Mouse (Mus musculus): ENCODE results near the gene Rpl34. TPM values are rescaled to one million over a fixed set of nuclear protein-coding genes. Genes with fewer than 3 reads are reported as not detected.

Rpl34 gene
- polyA plus RNA-seq, 1 experiment from 2014 or later = 923 TPM

GRCm38 (mm10) chr3:130727676-130728075, 2.5 kb downstream of the Rpl34 start:
- peaks cover 31% of the 10 kb centered on the region for H3K4me1 ChIP-seq
- no peak for DNase-seq (ENCODE audit: extremely low spot score, low spot score)
- no peaks in the 10 kb centered on the region for H3K27me3 ChIP-seq (ENCODE audit: poor library complexity, severe bottlenecking)
- 0 out of 2 replicates have a peak overlapping the region, but pooled peaks have one; percentile 99 for H3K4me3 ChIP-seq
- WGBS = 84% methylated on average over 4 of the region's 4 CpGs
- H3K27ac ChIP-seq = no peak overlapping the region
- no peaks in the 10 kb centered on the region for H3K9me3 ChIP-seq
- peaks cover 66% of the 10 kb centered on the region for H3K36me3 ChIP-seq (replicated peaks)

DNA sequence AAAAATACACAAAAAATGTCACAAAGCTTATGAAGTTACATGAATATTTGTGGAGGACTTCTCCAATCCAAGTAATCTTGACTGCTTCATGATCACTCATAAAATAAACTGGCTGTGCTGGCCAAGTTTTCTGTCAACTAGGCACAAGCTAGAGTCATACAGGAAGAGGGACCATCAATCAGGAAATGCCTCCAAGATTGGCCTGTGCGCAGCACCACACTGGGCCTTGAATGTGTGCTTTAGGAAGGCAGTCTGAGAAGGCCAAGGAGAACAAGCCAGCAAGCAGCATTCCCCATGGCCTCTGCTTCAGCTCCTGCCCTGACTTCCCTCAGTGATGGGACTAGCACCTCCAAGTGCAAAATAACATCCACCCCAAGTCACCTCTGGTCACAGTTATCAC, 3.2 kb downstream of the Rpl34 start:
- H3K9me3 ChIP-seq = no peaks in the 10 kb centered on the region
- DNase-seq (ENCODE audit: extremely low spot score, low spot score) = no peak
- H3K36me3 ChIP-seq (replicated peaks) = peaks cover 67% of the 10 kb centered on the region
- H3K4me1 ChIP-seq = peaks cover 31% of the 10 kb centered on the region
- no peak overlapping the region for H3K4me3 ChIP-seq
- no peaks in the 10 kb centered on the region for H3K27me3 ChIP-seq (ENCODE audit: poor library complexity, severe bottlenecking)
- no peak overlapping the region for H3K27ac ChIP-seq
- 94% methylated on average over 1 of the region's 1 CpGs for WGBS

DNA sequence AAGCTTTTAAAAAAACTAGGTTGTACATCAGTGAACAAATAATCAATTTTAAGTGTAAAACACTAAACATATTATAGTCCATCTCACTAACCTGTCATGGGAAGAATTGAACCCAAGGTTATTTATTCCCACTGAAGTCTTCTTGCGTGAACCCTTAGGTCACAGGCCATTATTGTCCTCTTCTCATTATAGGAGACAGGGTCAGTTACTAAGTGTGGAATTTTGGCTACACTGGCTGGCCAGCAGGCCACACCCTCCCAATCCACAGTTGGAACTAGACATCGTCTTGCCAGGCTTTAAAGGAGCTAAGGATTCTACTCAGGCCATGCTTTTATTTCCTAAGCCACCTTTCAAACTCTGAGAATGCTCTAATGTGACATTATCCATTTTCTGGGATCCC, 4.5 kb downstream of the Rpl34 start:
- no peak for DNase-seq (ENCODE audit: extremely low spot score, low spot score)
- Histone ChIP-seq H3K4me3 (no peak overlapping the region), H3K27ac (no peak overlapping the region), H3K4me1 (peaks cover 26% of the 10 kb centered on the region), H3K9me3 (no peaks in the 10 kb centered on the region), H3K36me3 (replicated peaks) (peaks cover 67% of the 10 kb centered on the region), H3K27me3 (ENCODE audit: poor library complexity, severe bottlenecking) (no peaks in the 10 kb centered on the region)
- WGBS = 82% methylated on average over 2 of the region's 2 CpGs

- Histone ChIP-seq H3K27ac (no peak overlapping the region), H3K4me1 (peaks cover 9% of the 10 kb centered on the region), H3K9me3 (no peaks in the 10 kb centered on the region), H3K4me3 (no peak overlapping the region), H3K27me3 (ENCODE audit: poor library complexity, severe bottlenecking) (no peaks in the 10 kb centered on the region), H3K36me3 (replicated peaks) (peaks cover 53% of the 10 kb centered on the region)
- 83% methylated on average over 11 of the region's 11 CpGs for WGBS
- no peak for DNase-seq (ENCODE audit: extremely low spot score, low spot score)
Observed at GRCm38 (mm10) chr3:130722733-130723478, 7.3 kb downstream of the Rpl34 start.

DNA sequence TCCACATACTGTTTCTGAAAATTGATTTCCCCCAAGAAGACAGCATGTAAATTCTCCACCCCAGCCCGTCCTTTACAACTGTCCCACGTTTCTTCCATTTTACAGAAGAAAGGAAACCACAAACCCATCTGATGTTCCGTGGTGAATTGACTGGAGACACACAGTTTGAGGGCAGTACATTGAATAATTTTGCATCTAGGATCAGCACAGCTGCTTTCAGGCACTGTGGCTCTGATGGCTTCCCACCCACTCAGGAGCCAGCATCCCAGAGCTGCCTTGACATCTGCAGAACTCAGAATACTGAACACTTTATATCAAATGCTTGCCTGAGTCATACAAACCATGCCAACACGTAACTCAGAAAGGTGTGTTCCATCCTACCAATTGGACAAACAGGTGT, 10.0 kb downstream of the Rpl34 start:
- H3K36me3 ChIP-seq (replicated peaks) = peaks cover 26% of the 10 kb centered on the region
- H3K4me1 ChIP-seq = peaks cover 3% of the 10 kb centered on the region; the same call in 1 of the 2 replicates
- no peak overlapping the region for H3K27ac ChIP-seq
- H3K9me3 ChIP-seq = no peaks in the 10 kb centered on the region
- H3K27me3 ChIP-seq (ENCODE audit: poor library complexity, severe bottlenecking) = no peaks in the 10 kb centered on the region
- WGBS = 91% methylated on average over 4 of the region's 4 CpGs
- H3K4me3 ChIP-seq = no peak overlapping the region
- no peak for DNase-seq (ENCODE audit: extremely low spot score, low spot score)

DNA sequence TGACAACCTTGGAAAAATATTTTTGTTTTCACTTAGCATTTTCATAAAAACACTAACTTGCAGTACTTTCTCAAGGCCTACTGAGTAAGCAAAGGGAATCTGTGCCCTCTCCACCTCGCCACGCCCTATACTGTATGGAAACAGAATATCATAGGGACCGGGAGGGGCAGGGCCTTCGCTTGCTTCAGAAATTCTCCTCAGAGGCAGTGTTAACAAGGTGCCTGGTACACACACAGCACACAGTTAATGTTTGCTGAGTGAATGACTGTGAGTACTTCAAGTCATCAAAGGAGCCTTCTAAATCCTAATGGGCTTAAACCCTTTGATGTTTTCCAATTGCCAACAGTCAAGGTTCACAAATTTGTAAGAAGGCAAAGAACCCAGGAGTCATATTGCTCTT, 11.3 kb downstream of the Rpl34 start:
- no peak overlapping the region for H3K4me3 ChIP-seq
- H3K27me3 ChIP-seq (ENCODE audit: poor library complexity, severe bottlenecking) = no peaks in the 10 kb centered on the region
- H3K4me1 ChIP-seq = peaks cover 3% of the 10 kb centered on the region; the same call in 1 of the 2 replicates
- WGBS = 92% methylated on average over 4 of the region's 4 CpGs
- H3K27ac ChIP-seq = no peak overlapping the region
- no peak for DNase-seq (ENCODE audit: extremely low spot score, low spot score)
- peaks cover 12% of the 10 kb centered on the region; the same call in 1 of the 2 replicates for H3K36me3 ChIP-seq (replicated peaks)
- no peaks in the 10 kb centered on the region for H3K9me3 ChIP-seq

DNA sequence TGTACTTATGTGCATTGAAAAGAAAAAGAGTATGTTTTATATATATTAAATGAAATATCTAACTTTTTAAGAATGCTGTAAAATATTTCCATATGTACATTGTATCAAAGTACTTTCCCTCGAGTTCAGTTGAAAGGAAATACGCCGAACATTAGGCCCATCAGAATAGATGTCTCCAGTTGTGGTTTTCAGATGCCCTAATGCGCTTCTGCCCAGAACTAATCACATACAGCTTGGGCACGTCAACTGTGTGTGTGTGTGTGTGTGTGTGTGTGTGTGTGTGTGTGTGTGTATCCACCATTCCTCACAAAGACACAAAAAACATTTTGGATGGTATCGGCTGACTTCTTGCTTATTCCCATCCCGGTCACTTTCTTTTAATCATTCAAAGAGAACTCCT, 13.6 kb downstream of the Rpl34 start:
- no peaks in the 10 kb centered on the region for H3K27me3 ChIP-seq (ENCODE audit: poor library complexity, severe bottlenecking)
- no peaks in the 10 kb centered on the region for H3K9me3 ChIP-seq
- no peaks in the 10 kb centered on the region for H3K36me3 ChIP-seq (replicated peaks)
- WGBS = 88% methylated on average over 7 of the region's 7 CpGs
- no peak for DNase-seq (ENCODE audit: extremely low spot score, low spot score)
- no peak overlapping the region for H3K4me3 ChIP-seq
- no peak overlapping the region for H3K27ac ChIP-seq
- no peaks in the 10 kb centered on the region for H3K4me1 ChIP-seq

- WGBS = 23% methylated on average over 22 of the region's 22 CpGs
- DNase-seq (ENCODE audit: extremely low spot score, low spot score) = peak; percentile 51
- H3K4me1 ChIP-seq = peaks cover 3% of the 10 kb centered on the region
- no peaks in the 10 kb centered on the region for H3K27me3 ChIP-seq (ENCODE audit: poor library complexity, severe bottlenecking)
- no peaks in the 10 kb centered on the region for H3K9me3 ChIP-seq
- no peaks in the 10 kb centered on the region for H3K36me3 ChIP-seq (replicated peaks)
- peak overlapping the region; percentile 45 for H3K4me3 ChIP-seq
- H3K27ac ChIP-seq = no peak overlapping the region
Observed at GRCm38 (mm10) chr3:130714775-130715568, 15.2 kb downstream of the Rpl34 start.

DNA sequence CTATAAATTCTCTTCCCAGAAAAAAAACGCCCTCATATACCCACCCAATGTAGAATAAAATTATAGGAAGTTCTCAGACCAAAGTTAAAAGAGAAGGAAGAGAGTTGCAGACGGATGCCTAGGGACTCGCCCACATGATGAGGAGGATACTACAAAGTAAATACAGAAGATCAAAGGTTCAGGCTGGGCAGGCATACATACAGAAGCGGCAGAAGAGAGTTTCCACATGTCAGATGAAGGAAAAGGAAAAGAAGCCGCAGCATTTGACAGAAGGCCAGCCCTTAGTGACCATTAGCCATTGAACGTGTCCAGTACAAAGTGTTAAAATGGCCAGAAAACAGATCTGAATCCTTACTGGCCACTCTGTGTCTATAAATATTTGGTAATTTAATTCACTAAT, 17.3 kb downstream of the Rpl34 start:
- Histone ChIP-seq H3K27me3 (ENCODE audit: poor library complexity, severe bottlenecking) (no peaks in the 10 kb centered on the region), H3K4me3 (no peak overlapping the region), H3K4me1 (peaks cover 13% of the 10 kb centered on the region), H3K36me3 (replicated peaks) (no peaks in the 10 kb centered on the region), H3K27ac (no peak overlapping the region), H3K9me3 (no peaks in the 10 kb centered on the region)
- no peak for DNase-seq (ENCODE audit: extremely low spot score, low spot score)
- 79% methylated on average over 6 of the region's 6 CpGs for WGBS

DNA sequence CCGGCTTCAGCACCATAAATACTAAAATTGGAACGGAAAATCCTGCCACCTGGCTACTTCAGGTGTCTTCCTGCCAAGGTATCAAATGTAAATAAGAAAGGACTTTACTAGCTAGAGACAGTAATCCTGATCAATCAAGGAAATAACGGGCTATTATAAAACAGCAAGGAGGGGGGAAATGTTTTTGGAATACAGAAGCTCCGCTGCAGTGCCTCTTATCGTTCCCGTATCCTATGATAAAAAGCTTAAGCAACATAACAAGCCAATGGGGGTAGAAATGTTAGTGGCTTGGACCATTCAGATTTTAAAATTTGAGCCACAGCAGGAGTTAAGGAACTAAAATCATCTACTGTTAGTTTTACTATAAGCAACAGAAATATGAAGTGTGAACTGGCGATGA, 20.1 kb downstream of the Rpl34 start:
- H3K4me3 ChIP-seq = peak overlapping the region; percentile 69
- 61% methylated on average over 7 of the region's 7 CpGs for WGBS
- no peaks in the 10 kb centered on the region for H3K27me3 ChIP-seq (ENCODE audit: poor library complexity, severe bottlenecking)
- H3K4me1 ChIP-seq = peaks cover 25% of the 10 kb centered on the region
- no peaks in the 10 kb centered on the region for H3K9me3 ChIP-seq
- peaks cover 18% of the 10 kb centered on the region for H3K36me3 ChIP-seq (replicated peaks)
- peak overlapping the region; percentile 94 for H3K27ac ChIP-seq
- DNase-seq (ENCODE audit: extremely low spot score, low spot score) = no peak

GRCm38 (mm10) chr3:130708967-130709924, 21.0 kb downstream of the Rpl34 start, which contains the start of gene Ostc:
Gene Ostc (minus strand): TSS chr3:130709444.
- Histone ChIP-seq H3K27me3 (ENCODE audit: poor library complexity, severe bottlenecking) (no peaks in the 10 kb centered on the region), H3K27ac (peak within 1 kb of the TSS; percentile 94), H3K36me3 (replicated peaks) (peaks cover 26% of the 10 kb centered on the region), H3K9me3 (no peaks in the 10 kb centered on the region), H3K4me3 (peak within 1 kb of the TSS; percentile 69), H3K4me1 (peaks cover 25% of the 10 kb centered on the region)
- DNase-seq (ENCODE audit: extremely low spot score, low spot score) = peak; percentile 92
- under 1% methylated on average over 45 of the region's 45 CpGs for WGBS

DNA sequence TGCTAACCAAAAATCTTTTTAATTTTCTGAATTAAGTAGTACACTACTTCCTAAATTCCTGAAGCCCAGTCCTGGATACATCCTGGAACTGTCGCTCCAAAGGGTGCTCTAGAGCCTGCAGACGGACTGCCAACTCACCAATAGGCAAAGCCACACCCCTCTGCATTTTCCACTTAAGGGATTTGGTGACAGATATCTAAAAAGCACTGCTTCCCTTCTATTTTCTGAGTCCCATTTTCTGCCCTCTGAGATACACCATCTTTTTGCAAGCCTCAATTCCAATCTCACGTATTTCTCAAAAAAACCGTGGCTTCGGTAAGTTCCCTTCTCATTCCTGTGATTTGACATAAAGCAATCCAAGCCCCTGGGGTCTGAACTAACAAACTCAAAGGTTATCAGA, 21.7 kb downstream of the Rpl34 start:
- H3K9me3 ChIP-seq = no peaks in the 10 kb centered on the region
- peak overlapping the region; percentile 94 for H3K27ac ChIP-seq
- DNase-seq (ENCODE audit: extremely low spot score, low spot score) = no peak
- WGBS = 2% methylated on average over 5 of the region's 5 CpGs
- peaks cover 25% of the 10 kb centered on the region for H3K4me1 ChIP-seq
- no peaks in the 10 kb centered on the region for H3K27me3 ChIP-seq (ENCODE audit: poor library complexity, severe bottlenecking)
- peaks cover 33% of the 10 kb centered on the region for H3K36me3 ChIP-seq (replicated peaks)
- H3K4me3 ChIP-seq = peak overlapping the region; percentile 69
